Mouse (Mus musculus) megakaryocyte progenitor cell, adult 5-6 weeks (primary cell): ENCODE data around the gene Gm20431. TPM values are rescaled to one million over a fixed set of nuclear protein-coding genes. Genes with fewer than 3 reads are reported as not detected.
A peak's percentile ranks its signal among the peaks of the same experiment; 100 is the strongest.

Source experiments
- ATAC-seq: replicated peaks from 2 replicates; pipeline ENCODE4 v1.8.0; 2016; ENCODE audit warnings: mild to moderate bottlenecking, moderate TSS enrichment, inconsistent platforms; ENCODE audit not compliant: poor library complexity
- total RNA-seq, 2 experiments: library from RNA; stranded (forward) in 1 of 2; stranded (reverse) in 1 of 2; fragments of 157-497, 149-512 nt in 1 of 2; fragments of 200-1000 nt in 1 of 2; gene quantifications; 2 replicates each; pipeline versions ENCODE4 v1.2.3 to v1.2.4; 2015 to 2017

The Gm20431 gene
- total RNA-seq, 2 experiments from 2014 or later = not detected

GRCm38 (mm10) chr2:167605178-167605794 lies 56.0 kb downstream of the Gm20431 start:
- ATAC-seq = peak; percentile 96

DNA sequence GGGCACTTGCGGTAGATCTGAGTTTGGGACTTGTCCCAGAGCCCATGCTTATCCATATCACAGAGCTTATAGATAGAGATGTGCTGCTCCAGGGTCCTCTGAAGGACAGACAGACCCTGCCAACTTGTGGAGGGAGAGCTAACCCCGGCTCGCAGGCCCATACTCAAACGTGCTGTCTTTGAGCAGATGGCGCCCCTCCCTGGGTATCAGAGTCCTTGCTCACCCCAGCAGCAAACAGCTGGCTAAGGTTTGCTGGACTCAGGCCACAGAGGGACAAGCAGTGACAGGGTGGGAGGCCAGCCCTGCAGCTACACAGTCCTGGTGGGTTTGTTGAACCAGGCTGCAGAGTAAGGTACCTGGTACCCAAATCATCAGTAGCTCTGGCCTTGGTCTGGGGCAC lies 58.3 kb downstream of the Gm20431 start:
- no peak for ATAC-seq

- no peak for ATAC-seq
Measured at GRCm38 (mm10) chr2:167602364-167602763, 58.9 kb downstream of the Gm20431 start.

DNA sequence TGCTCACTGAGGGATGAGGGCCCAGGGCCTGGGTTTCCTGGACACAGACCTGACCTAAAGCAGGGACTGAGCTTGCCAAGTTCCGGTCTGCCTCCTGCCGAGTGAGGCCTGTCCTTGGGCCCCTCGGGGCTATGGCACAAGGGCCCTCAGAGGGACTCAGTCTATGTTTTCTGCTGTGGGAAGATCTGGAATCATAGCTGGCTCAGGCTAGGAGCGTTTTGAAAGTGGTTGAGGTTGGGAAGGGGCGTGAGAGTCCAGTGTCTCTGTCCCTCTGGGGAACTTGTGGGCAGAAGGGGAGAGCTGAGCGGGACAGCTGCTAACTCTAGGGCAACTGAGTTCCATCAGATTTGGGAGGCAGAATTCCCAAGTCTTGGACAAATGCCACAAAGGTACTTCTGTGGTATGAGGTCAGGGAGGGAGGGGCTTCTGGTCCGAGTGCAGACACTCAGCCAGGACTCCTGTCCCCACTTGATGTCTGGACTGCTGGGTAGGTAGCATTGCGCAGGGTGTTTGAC lies 60.8 kb downstream of the Gm20431 start:
- ATAC-seq = no peak

DNA sequence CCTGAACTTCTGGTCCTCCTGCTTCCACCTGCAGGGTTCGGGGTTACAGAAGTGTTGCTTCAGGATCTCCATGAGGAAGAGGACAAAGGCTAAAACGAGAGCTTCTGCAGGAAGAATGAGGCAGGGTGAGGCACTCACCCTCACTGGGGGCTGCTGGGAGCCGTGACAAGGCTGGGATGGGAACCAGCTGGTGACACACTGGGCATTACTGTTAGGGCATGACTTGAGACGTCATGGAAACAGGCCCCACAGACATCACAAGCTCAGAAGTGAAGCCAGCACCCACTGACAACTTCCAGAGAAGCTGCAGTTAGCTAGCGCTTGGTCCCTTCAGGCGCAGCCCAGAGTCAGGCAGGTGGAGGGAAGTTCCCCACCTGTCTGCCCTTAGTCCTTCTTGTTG lies 61.4 kb downstream of the Gm20431 start:
- no peak for ATAC-seq

DNA sequence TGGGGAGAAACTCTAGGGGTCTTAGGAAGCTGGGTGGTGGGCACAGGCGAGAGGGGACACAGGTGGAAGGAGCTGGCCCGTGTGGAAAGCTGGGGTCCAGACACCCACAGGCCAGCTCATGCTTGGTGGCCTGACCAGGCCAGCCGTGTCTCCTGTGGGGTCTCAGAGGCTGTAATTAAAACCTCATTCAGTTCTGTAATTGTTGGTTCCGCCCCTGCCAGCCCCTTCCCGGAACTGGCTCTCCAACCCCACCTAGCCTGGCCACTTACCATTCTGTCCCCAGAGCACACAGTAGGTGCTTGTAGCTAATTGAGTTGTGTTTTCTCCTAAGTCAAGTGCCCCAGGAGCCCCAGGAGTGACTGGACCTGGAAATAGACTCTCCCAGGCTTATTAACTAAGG lies 62.1 kb downstream of the Gm20431 start:
- no peak for ATAC-seq

DNA sequence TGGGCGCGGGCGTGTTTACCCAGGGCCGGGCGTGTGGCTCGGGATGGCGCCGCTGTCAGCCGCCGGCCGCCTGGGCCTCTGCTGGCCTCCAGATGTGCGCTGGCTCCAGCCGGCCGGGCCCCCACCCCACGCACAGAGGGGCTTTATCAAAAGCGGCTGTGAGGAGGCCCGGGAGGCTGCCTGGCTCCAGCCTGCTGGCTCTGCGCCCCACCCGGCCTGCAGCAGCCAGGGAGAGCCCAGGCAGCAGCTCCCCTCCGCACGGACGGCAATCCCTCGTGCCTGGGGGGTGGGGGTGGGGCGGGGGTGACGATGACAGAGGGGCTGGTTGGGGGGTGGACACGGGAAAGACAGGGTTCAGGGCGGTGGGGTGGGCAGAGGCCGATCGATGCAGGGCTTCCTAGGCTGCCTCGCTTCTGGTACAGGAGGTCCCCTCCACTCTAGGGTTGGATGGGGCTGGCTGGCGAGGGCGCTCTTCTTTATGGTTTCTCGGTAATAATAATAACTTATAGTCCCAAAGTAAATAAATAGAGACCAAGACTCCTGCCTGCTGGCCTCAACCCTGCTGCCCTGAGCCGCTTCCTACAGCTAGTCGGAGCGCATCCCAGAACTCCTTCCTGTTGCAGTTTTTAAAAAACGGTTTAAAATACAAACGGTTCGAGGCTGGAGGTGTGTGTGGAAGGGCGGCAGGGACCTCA lies 63.7 kb downstream of the Gm20431 start:
- no peak for ATAC-seq

DNA sequence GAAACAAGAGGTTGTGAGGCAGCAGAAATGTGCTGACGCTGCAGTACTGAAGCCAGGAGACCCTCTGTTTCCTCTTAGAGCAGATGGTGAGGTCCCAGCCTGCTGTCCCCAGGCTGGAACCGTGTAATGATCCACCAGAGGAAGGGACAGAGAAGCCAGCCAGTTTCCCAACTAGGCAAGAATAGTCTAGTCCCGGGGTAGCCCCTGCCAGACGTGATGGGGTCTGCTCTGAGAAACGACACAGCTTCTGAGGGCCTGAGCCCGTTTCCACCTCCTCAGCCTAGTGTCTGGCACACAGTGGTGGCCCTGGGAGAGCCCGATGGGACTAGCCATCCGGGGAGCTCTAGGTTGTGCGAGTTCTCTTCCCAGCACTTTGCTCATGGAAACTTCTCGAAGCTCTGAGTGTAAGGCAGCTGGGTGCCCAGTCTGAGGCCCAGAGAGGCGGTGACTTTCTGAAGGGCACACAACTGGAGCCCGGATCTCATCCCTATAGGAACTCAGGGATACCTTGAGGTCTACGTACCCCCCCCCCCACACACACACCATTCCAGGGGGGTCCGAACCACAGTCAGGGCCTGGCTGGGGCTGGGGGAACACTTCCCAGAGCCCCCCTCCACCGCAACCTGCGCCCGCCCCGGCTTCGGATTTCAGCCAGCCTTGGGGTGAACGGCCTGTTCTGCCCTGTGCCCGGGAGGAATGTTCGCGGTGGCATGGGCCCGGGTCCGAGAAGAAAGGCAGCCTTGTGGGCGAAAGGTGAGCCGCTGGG lies 64.4 kb downstream of the Gm20431 start:
- ATAC-seq = no peak

DNA sequence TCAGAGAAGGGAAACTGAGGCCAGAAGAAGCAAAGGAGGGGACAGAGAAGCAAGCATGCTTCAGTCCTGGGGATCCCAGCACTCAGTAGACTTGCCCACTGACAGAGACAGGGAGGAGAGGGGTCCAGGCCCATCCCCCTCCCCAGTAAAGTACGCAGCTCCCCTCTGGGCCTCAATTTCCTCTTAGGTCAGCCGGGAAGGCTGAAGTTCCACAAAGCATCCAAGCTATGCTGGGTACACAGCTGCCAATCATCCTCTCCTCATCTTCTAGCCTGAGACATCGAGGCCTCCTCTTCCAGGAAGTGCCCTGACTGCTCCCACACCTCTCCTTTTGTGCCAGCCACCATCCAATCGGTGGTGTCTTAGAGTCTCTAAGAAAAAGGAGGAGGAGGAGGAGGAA lies 65.0 kb downstream of the Gm20431 start:
- no peak for ATAC-seq

GRCm38 (mm10) chr2:167595761-167596171 lies 65.5 kb downstream of the Gm20431 start:
- no peak for ATAC-seq

- ATAC-seq = no peak
Measured at GRCm38 (mm10) chr2:167594444-167594934, 66.8 kb downstream of the Gm20431 start.

DNA sequence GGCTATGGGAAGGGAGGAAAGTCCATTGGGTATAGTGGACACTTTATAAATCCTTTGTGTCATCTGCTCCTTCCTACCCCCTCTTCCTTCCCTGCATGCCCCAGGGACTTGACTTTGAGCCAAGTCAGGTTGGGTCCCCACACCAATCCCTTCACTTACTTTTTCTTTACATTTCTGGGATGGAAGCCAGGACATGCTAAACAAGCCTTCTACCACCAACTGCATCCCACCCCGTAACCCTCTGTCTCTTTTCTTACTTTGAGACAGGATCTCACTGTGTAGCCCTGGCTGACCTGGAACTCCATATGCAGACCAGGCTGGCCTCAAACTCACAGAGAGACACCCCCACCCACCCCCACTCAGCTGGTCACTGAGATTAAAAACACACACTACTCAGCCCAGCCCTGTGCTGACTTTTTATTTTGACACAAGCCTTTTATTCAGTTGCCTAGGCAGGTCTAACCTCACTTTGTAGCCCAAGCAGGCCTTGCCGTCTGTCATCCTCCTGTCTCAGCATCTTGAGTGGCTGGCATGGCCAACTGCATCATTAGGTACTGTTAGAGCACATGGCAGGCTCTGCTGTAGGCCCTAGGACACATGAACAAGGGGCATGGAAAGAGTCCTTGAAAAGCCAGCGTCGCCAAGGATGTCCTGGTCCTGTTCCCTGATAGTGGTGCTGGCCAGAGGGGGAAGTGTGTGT lies 67.6 kb downstream of the Gm20431 start:
- ATAC-seq = no peak

- ATAC-seq = peak; percentile 81
Measured at GRCm38 (mm10) chr2:167588774-167589577, 72.3 kb downstream of the Gm20431 start.

- no peak for ATAC-seq
Measured at GRCm38 (mm10) chr2:167586976-167587375, 74.3 kb downstream of the Gm20431 start.

- no peak for ATAC-seq
Measured at GRCm38 (mm10) chr2:167586041-167586440, 75.3 kb downstream of the Gm20431 start.

DNA sequence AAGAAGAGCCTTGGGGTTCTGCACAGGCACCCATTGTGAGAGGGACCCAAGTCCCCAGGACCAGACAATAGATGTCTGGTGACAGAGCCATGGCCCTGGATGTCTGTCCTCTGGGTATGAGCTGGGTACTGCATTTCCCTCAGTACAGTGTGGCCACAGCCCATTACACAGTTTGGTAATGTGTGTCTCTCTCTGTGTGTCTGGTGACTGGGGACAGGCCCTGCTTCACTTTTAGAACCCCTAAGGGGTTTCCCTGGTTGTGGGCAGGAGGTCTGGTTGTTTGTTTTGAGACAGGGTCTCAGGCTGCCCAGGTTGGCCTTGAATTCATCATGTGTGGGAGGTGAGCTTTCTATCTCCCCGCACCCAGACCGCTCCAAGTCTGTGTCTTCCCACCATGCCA lies 76.0 kb downstream of the Gm20431 start:
- ATAC-seq = no peak

GRCm38 (mm10) chr2:167583161-167583952 lies 77.9 kb downstream of the Gm20431 start:
- no peak for ATAC-seq

GRCm38 (mm10) chr2:167578521-167578920 lies 82.8 kb downstream of the Gm20431 start:
- ATAC-seq = peak; percentile 54; the same call in 1 of the 2 replicates

GRCm38 (mm10) chr2:167577186-167577785 lies 84.0 kb downstream of the Gm20431 start:
- ATAC-seq = no peak
